8 mouse cellular contexts compared by ENCODE assay signal in the genomic region with DNA sequence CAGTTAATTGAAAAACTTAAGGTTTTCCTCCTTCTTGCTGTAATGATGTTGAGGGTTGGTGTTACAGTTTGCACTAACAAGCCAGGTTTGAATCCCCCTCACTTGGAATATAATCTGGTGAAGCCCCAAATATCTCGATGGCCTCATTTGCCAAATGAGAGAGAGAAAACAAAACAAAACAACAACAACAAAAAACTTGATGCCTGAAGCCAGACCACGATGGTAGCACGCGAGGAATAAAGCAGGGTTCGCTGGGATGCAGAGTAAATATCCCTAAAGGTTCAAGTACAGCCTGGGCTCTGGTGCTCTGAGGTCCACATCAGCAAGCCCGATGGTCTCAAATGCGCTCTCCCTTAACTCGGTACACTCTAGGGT. TPM values are rescaled to one million over a fixed set of nuclear protein-coding genes. Genes with fewer than 3 reads are reported as not detected.
DNase-seq lines count a peak whose midpoint lies in the region; ATAC-seq and TF ChIP-seq lines count a peak whose summit lies in the region.

No protein-coding gene starts in this region.

- peak overlapping the region; percentile 55 for H3K9ac ChIP-seq in lung, embryonic 15.5 days
- peak overlapping the region; percentile 79 for H3K9ac ChIP-seq in limb, embryonic 14.5 days (ENCODE audit: low read depth, low read length, severe bottlenecking)

- 19% methylated on average over 8 of the region's 8 CpGs for WGBS in lung, embryonic 15.5 days
- 25% methylated on average over 8 of the region's 8 CpGs for WGBS in forebrain, embryonic 10.5 days
- 24% methylated on average over 8 of the region's 8 CpGs for WGBS in limb, embryonic 14.5 days
- WGBS in small intestine, adult 2 months = 15% methylated on average over 8 of the region's 8 CpGs

- DNase-seq in lung, postnatal 25 days (ENCODE audit: low spot score) = no peak
- DNase-seq in forebrain, embryonic 10.5 days (ENCODE audit: extremely low spot score, low spot score) = no peak
- DNase-seq in limb, embryonic 14.5 days (ENCODE audit: low spot score) = no peak
- no peak for DNase-seq in thymus, postnatal 36 days
- no peak for DNase-seq in lung, postnatal 36 days

- H3K36me3 ChIP-seq in lung, embryonic 15.5 days = no peaks in the 10 kb centered on the region
- no peaks in the 10 kb centered on the region for H3K36me3 ChIP-seq in forebrain, embryonic 10.5 days (replicated peaks)
- no peaks in the 10 kb centered on the region for H3K36me3 ChIP-seq in limb, embryonic 14.5 days (ENCODE audit: control insufficient read depth, insufficient read depth, low read length)
- H3K36me3 ChIP-seq in small intestine, adult 2 months (ENCODE audit: control insufficient read depth, insufficient read depth, low read length) = peaks cover 7% of the 10 kb centered on the region; the same call in 1 of the 2 replicates

- peaks cover 7% of the 10 kb centered on the region; the same call in 1 of the 2 replicates for H3K4me1 ChIP-seq in lung, embryonic 15.5 days
- H3K4me1 ChIP-seq in forebrain, embryonic 10.5 days = peaks cover 18% of the 10 kb centered on the region
- no peaks in the 10 kb centered on the region for H3K4me1 ChIP-seq in limb, embryonic 14.5 days (ENCODE audit: control insufficient read depth, insufficient read depth, low read length)
- no peaks in the 10 kb centered on the region for H3K4me1 ChIP-seq in small intestine, adult 2 months (ENCODE audit: control insufficient read depth, insufficient read depth, insufficient read length, low read length)

- H3K27ac ChIP-seq in lung, embryonic 15.5 days = no peak overlapping the region
- H3K27ac ChIP-seq in forebrain, embryonic 10.5 days = peak overlapping the region; percentile 74; the same call in 1 of the 2 replicates
- H3K27ac ChIP-seq in limb, embryonic 14.5 days (replicated peaks; ENCODE audit: low read depth, low read length) = 0 out of 2 replicates have a peak overlapping the region, but pooled peaks have one; percentile 65
- H3K27ac ChIP-seq in small intestine, adult 2 months (ENCODE audit: insufficient read depth, low read depth, low read length) = peak overlapping the region; percentile 10; the same call in 1 of the 2 replicates

- peaks cover 23% of the 10 kb centered on the region; the same call in 1 of the 2 replicates for H3K27me3 ChIP-seq in lung, embryonic 15.5 days
- H3K27me3 ChIP-seq in forebrain, embryonic 10.5 days (ENCODE audit: poor library complexity, severe bottlenecking) = peaks cover 54% of the 10 kb centered on the region
- no peaks in the 10 kb centered on the region for H3K27me3 ChIP-seq in limb, embryonic 14.5 days (ENCODE audit: control insufficient read depth, insufficient read depth, low read length)
- H3K27me3 ChIP-seq in small intestine, adult 2 months (ENCODE audit: control insufficient read depth, insufficient read depth, low read length) = no peaks in the 10 kb centered on the region

- H3K4me3 ChIP-seq in lung, embryonic 15.5 days = peak overlapping the region; percentile 63
- peak overlapping the region; percentile 62 for H3K4me3 ChIP-seq in forebrain, embryonic 10.5 days
- peak overlapping the region; percentile 58 for H3K4me3 ChIP-seq in limb, embryonic 14.5 days (replicated peaks; ENCODE audit: low read length)
- peak overlapping the region; percentile 83 for H3K4me3 ChIP-seq in small intestine, adult 2 months (ENCODE audit: low read depth, low read length)

- H3K4me2 ChIP-seq in lung, embryonic 15.5 days = peak overlapping the region; percentile 88
- peak overlapping the region; percentile 70 for H3K4me2 ChIP-seq in limb, embryonic 14.5 days (replicated peaks; ENCODE audit: low read depth, low read length, severe bottlenecking)

- TF ChIP-seq POLR2A in limb, embryonic 14.5 days (IDR thresholded peaks at IDR 0.05; ENCODE audit: borderline replicate concordance, extremely low read depth, insufficient read depth, insufficient read length) = no peak
- TF ChIP-seq POLR2A in small intestine, adult 2 months (IDR thresholded peaks at IDR 0.05; ENCODE audit: low read depth, low read length) = no peak

- no peak for ATAC-seq in lung, embryonic 15.5 days (ENCODE audit: borderline replicate concordance, extremely low read depth, low FRiP score, low TSS enrichment)
- ATAC-seq in limb, embryonic 14.5 days (ENCODE audit: low FRiP score, low read depth) = no peak
- no peak for ATAC-seq in megakaryocyte progenitor cell, adult 5-6 weeks (replicated peaks; ENCODE audit: poor library complexity)

- TF ChIP-seq CTCF in small intestine, adult 2 months (IDR thresholded peaks at IDR 0.05; ENCODE audit: extremely low read depth, insufficient read length, insufficient replicate concordance, low read depth, low read length) = no peak

- H3K9me3 ChIP-seq in lung, embryonic 15.5 days = no peaks in the 10 kb centered on the region
- H3K9me3 ChIP-seq in forebrain, embryonic 10.5 days = no peaks in the 10 kb centered on the region
- no peaks in the 10 kb centered on the region for H3K9me3 ChIP-seq in limb, embryonic 14.5 days (ENCODE audit: control insufficient read depth, low read length)

RNA-seq across cellular contexts. Expression of a gene that starts 0.5 kb away (rescaled TPM):
- 3.2 and 3.4 TPM in 2 replicates for polyA plus RNA-seq in lung, embryonic 15.5 days (2015; fragmentation: Nextera tagmentation; extraction: Ambion mirVana)
- polyA plus RNA-seq in forebrain, embryonic 10.5 days (2016; fragmentation: Nextera tagmentation; extraction: Ambion mirVana) = 1.4 and 2.5 TPM in 2 replicates
- 61.1 and 62.0 TPM in 2 replicates for polyA plus RNA-seq in limb, embryonic 14.5 days (2012; rRNA removed)
- 48.2 and 51.1 TPM in 2 replicates for polyA plus RNA-seq in limb, embryonic 14.5 days (2014; fragmentation: Nextera tagmentation; extraction: Ambion mirVana)
- polyA plus RNA-seq in small intestine, adult 2 months (2012; rRNA removed) = 24.3 and 219 TPM in 2 replicates
- 48.6 and 61.3 TPM in 2 replicates for total RNA-seq in megakaryocyte progenitor cell, adult 5-6 weeks (2015)
- 24.0 and 24.2 TPM in 2 replicates for total RNA-seq in megakaryocyte progenitor cell, adult 5-6 weeks (2017)
